Mouse (Mus musculus) hindbrain, embryonic 12.5 days (tissue): ENCODE data around the gene Smg6. TPM values are rescaled to one million over a fixed set of nuclear protein-coding genes. Genes with fewer than 3 reads are reported as not detected.
A peak's percentile ranks its signal among the peaks of the same experiment; 100 is the strongest.

Experiments
- ATAC-seq: fragments of 200-750 bp; cut with Nextera tagmentation; 2 replicates; pipeline ENCODE4 v1.8.0; 2017; ENCODE audit warnings: moderate TSS enrichment; ENCODE audit not compliant: low FRiP score
- H3K27ac ChIP-seq: fragments of 300-500 bp; sonication (generic); 2 replicates; pipeline ENCODE4 v1.5.1; 2016; ENCODE audit warnings: mild to moderate bottlenecking
- H3K27me3 ChIP-seq: fragments of 300-500 bp; sonication (generic); 2 replicates; pipeline ENCODE4 v1.6.1; 2016; ENCODE audit warnings: mild to moderate bottlenecking
- H3K36me3 ChIP-seq: fragments of 300-500 bp; sonication (generic); 2 replicates; pipeline ENCODE4 v1.6.1; 2016; ENCODE audit warnings: mild to moderate bottlenecking
- H3K4me1 ChIP-seq: fragments of 300-500 bp; sonication (generic); 2 replicates; pipeline ENCODE4 v1.6.1; 2016
- H3K4me2 ChIP-seq: fragments of 300-500 bp; sonication (generic); replicated peaks from 2 replicates; pipeline ENCODE4 v1.6.1; 2016; ENCODE audit warnings: mild to moderate bottlenecking
- H3K4me3 ChIP-seq: fragments of 300-500 bp; sonication (generic); 2 replicates; pipeline ENCODE4 v1.5.1; 2016; ENCODE audit warnings: mild to moderate bottlenecking
- H3K9ac ChIP-seq: fragments of 300-500 bp; sonication (generic); 2 replicates; pipeline ENCODE4 v1.6.1; 2016; ENCODE audit warnings: mild to moderate bottlenecking, moderate library complexity
- H3K9me3 ChIP-seq: fragments of 300-500 bp; sonication (generic); replicated peaks from 2 replicates; pipeline ENCODE4 v1.6.1; 2016; ENCODE audit warnings: mild to moderate bottlenecking
- WGBS: fragments of 180-500 bp; shearing (Covaris S2); methylation state at CpG from one replicate; pipeline ENCODE4 v1.1.7; 2016; 5-methylcytosine and 5-hydroxymethylcytosine counted together
- polyA plus RNA-seq: library from polyadenylated mRNA; unstranded; fragments of >200 nt; fragmentation: Nextera tagmentation; extraction: Ambion mirVana; gene quantifications from 2 replicates; pipeline ENCODE4 v1.2.1, GENCODE M21; 2016

Smg6 gene
- polyA plus RNA-seq, 1 experiment from 2014 or later, result 23.6 TPM

GRCm38 (mm10) chr11:74902416-74902815 is 23.2 kb upstream of the Smg6 start:
- no peak for ATAC-seq
- no peak overlapping the region for H3K9ac ChIP-seq
- H3K9me3 ChIP-seq, result no peaks in the 10 kb centered on the region
- no peak overlapping the region for H3K27ac ChIP-seq
- no peaks in the 10 kb centered on the region for H3K27me3 ChIP-seq
- peaks cover 8% of the 10 kb centered on the region for H3K4me1 ChIP-seq
- H3K36me3 ChIP-seq, result peaks cover 72% of the 10 kb centered on the region
- H3K4me2 ChIP-seq, result no peak overlapping the region
- H3K4me3 ChIP-seq, result no peak overlapping the region
- WGBS, result 92% methylated on average over 5 of the region's 5 CpGs

GRCm38 (mm10) chr11:74907850-74908249 is 17.8 kb upstream of the Smg6 start:
- peaks cover 72% of the 10 kb centered on the region for H3K36me3 ChIP-seq
- 97% methylated on average over 6 of the region's 6 CpGs for WGBS
- no peaks in the 10 kb centered on the region for H3K27me3 ChIP-seq
- H3K4me3 ChIP-seq, result no peak overlapping the region
- no peaks in the 10 kb centered on the region for H3K4me1 ChIP-seq
- no peak overlapping the region for H3K4me2 ChIP-seq
- no peak overlapping the region for H3K27ac ChIP-seq
- H3K9me3 ChIP-seq, result no peaks in the 10 kb centered on the region
- no peak overlapping the region for H3K9ac ChIP-seq
- ATAC-seq, result no peak

GRCm38 (mm10) chr11:74908618-74909399 is 16.8 kb upstream of the Smg6 start:
- no peak overlapping the region for H3K4me2 ChIP-seq
- 82% methylated on average over 12 of the region's 12 CpGs for WGBS
- no peaks in the 10 kb centered on the region for H3K27me3 ChIP-seq
- peaks cover 62% of the 10 kb centered on the region for H3K36me3 ChIP-seq
- ATAC-seq, result no peak
- H3K4me1 ChIP-seq, result no peaks in the 10 kb centered on the region
- H3K4me3 ChIP-seq, result no peak overlapping the region
- no peak overlapping the region for H3K27ac ChIP-seq
- H3K9ac ChIP-seq, result no peak overlapping the region
- H3K9me3 ChIP-seq, result no peaks in the 10 kb centered on the region

DNA sequence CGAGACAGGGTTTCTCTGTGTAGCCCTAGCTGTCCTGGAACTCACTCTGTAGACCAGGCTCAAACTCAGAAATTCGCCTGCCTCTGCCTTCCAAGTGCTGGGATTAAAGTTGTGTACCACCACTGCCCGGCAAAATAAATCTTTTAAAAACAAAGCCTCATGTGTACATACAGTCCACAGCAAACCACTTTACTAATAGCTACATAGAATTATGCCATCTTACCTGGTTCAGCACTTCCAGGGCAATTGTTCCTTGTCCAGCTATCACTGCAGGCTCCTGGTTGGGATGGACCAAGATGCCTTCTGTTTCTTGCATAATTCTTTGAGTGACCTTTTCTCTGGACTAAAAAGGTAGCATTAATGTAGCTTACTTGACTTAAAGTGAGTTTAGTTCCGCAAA is 15.6 kb upstream of the Smg6 start:
- H3K36me3 ChIP-seq, result peaks cover 52% of the 10 kb centered on the region
- no peak overlapping the region for H3K9ac ChIP-seq
- H3K4me1 ChIP-seq, result no peaks in the 10 kb centered on the region
- no peaks in the 10 kb centered on the region for H3K9me3 ChIP-seq
- H3K27me3 ChIP-seq, result no peaks in the 10 kb centered on the region
- H3K4me3 ChIP-seq, result no peak overlapping the region
- WGBS, result 91% methylated on average over 4 of the region's 4 CpGs
- no peak overlapping the region for H3K27ac ChIP-seq
- no peak overlapping the region for H3K4me2 ChIP-seq
- no peak for ATAC-seq

- H3K4me2 ChIP-seq, result no peak overlapping the region
- WGBS, result 89% methylated on average over 3 of the region's 3 CpGs
- H3K9ac ChIP-seq, result no peak overlapping the region
- no peak overlapping the region for H3K27ac ChIP-seq
- no peaks in the 10 kb centered on the region for H3K9me3 ChIP-seq
- no peaks in the 10 kb centered on the region for H3K27me3 ChIP-seq
- no peak for ATAC-seq
- no peaks in the 10 kb centered on the region for H3K4me1 ChIP-seq
- H3K36me3 ChIP-seq, result peaks cover 27% of the 10 kb centered on the region
- no peak overlapping the region for H3K4me3 ChIP-seq
These were observed 13.1 kb upstream of the Smg6 start for GRCm38 (mm10) chr11:74912492-74912891.

GRCm38 (mm10) chr11:74919249-74919648 is 6.4 kb upstream of the Smg6 start:
- Histone ChIP-seq H3K4me1 (0 out of 2 replicates have a peak, but pooled peaks cover 2% of the 10 kb centered on the region), H3K4me2 (no peak overlapping the region), H3K27me3 (no peaks in the 10 kb centered on the region), H3K4me3 (no peak overlapping the region), H3K27ac (no peak overlapping the region), H3K9ac (no peak overlapping the region), H3K36me3 (peaks cover 17% of the 10 kb centered on the region), H3K9me3 (no peaks in the 10 kb centered on the region)
- WGBS, result 75% methylated on average over 6 of the region's 6 CpGs
- no peak for ATAC-seq

DNA sequence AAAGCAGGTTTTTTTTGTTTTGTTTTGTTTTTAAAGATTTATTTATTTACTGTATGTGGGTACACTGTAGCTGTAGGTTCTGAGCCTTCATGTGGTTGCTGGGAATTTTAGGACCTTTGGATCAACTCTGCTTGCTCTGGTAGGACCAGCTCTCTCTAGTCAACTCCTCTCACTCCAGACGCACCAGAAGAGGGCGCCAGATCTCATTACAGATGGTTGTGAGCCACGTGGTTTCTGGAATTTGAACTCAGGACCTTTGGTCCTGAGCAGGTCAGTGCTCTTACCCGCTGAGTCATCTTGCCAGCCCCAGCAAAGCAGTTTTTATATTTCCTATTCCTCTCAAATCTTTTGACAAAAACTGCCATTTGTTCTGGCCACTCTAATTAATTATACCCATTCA is 1.5 kb upstream of the Smg6 start:
- H3K27ac ChIP-seq, result no peak overlapping the region
- WGBS, result 51% methylated on average over 4 of the region's 4 CpGs
- ATAC-seq, result no peak
- no peaks in the 10 kb centered on the region for H3K27me3 ChIP-seq
- H3K36me3 ChIP-seq, result peaks cover 5% of the 10 kb centered on the region
- H3K9me3 ChIP-seq, result no peaks in the 10 kb centered on the region
- no peak overlapping the region for H3K9ac ChIP-seq
- peaks cover 19% of the 10 kb centered on the region for H3K4me1 ChIP-seq
- H3K4me2 ChIP-seq, result peak overlapping the region; percentile 79; the same call in 1 of the 2 replicates
- H3K4me3 ChIP-seq, result no peak overlapping the region

- ATAC-seq, result no peak; the same call in 1 of the 2 replicates
- Histone ChIP-seq H3K4me3 (peak overlapping the region; percentile 72), H3K9ac (peak overlapping the region; percentile 82), H3K27ac (peak overlapping the region; percentile 98), H3K9me3 (no peaks in the 10 kb centered on the region), H3K4me1 (peaks cover 22% of the 10 kb centered on the region), H3K27me3 (no peaks in the 10 kb centered on the region), H3K36me3 (peaks cover 16% of the 10 kb centered on the region), H3K4me2 (peak overlapping the region; percentile 79)
- 7% methylated on average over 11 of the region's 11 CpGs for WGBS
These were observed 874 bp downstream of the Smg6 start for GRCm38 (mm10) chr11:74926388-74927005.

DNA sequence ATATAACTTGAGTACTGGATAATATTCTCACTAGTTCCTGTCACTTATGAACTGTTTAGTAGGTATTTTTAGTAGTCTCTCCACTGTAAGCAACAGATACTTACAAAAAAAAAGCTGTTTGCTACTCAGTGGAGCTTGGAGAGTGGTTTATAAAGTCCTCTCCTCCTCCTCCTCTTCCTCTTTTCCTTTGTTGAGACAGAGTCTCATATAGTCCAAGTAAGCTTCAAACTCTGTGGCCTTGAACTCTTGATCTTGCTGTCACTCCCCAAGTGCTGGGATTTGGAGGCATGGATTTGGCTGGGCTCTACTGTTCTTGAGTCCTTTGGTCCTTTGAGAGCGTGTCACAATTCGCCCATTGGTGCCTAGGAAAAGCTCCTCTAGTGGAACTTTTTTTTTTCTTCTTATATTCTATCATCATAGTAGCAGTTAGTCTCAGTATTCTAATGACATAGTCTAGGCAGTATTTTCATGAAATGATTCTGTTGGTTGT is 1.7 kb downstream of the Smg6 start:
- 95% methylated on average over 2 of the region's 2 CpGs for WGBS
- Histone ChIP-seq H3K9ac (no peak overlapping the region), H3K27ac (no peak overlapping the region), H3K4me1 (peaks cover 22% of the 10 kb centered on the region), H3K27me3 (no peaks in the 10 kb centered on the region), H3K4me2 (peak overlapping the region; percentile 79), H3K4me3 (0 out of 2 replicates have a peak overlapping the region, but pooled peaks have one; percentile 72), H3K9me3 (no peaks in the 10 kb centered on the region), H3K36me3 (peaks cover 17% of the 10 kb centered on the region)
- ATAC-seq, result no peak

DNA sequence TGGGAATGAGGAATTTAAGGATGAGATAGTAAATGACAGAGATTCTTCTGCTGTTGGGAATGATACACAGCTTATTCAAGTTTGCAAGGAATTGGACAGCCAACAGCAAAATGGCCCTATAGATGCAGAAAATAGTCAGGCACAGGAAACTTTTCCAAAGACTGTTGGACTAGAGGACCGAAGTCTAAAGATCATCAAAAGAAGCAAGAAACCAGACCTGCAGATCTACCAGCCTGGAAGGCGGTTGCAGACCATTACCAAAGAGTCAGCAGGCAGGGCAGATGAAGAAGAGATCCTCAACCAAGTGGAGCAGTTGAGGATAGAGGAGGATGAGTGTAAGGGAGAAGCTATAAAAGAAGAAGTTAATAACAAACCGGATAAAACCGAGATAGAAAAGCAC is 3.5 kb downstream of the Smg6 start:
- no peaks in the 10 kb centered on the region for H3K27me3 ChIP-seq
- no peak overlapping the region for H3K9ac ChIP-seq
- 77% methylated on average over 4 of the region's 4 CpGs for WGBS
- no peak overlapping the region for H3K27ac ChIP-seq
- ATAC-seq, result no peak
- no peak overlapping the region for H3K4me2 ChIP-seq
- H3K4me3 ChIP-seq, result no peak overlapping the region
- no peaks in the 10 kb centered on the region for H3K9me3 ChIP-seq
- H3K36me3 ChIP-seq, result peaks cover 35% of the 10 kb centered on the region
- peaks cover 21% of the 10 kb centered on the region for H3K4me1 ChIP-seq

GRCm38 (mm10) chr11:74930391-74930790 is 4.8 kb downstream of the Smg6 start:
- Histone ChIP-seq H3K4me1 (peaks cover 14% of the 10 kb centered on the region), H3K27me3 (no peaks in the 10 kb centered on the region), H3K36me3 (peaks cover 48% of the 10 kb centered on the region), H3K4me2 (no peak overlapping the region), H3K4me3 (no peak overlapping the region), H3K9me3 (no peaks in the 10 kb centered on the region), H3K27ac (no peak overlapping the region), H3K9ac (no peak overlapping the region)
- 92% methylated on average over 7 of the region's 7 CpGs for WGBS
- ATAC-seq, result no peak

GRCm38 (mm10) chr11:74946348-74946747 is 20.7 kb downstream of the Smg6 start:
- Histone ChIP-seq H3K9ac (no peak overlapping the region), H3K36me3 (peaks cover 31% of the 10 kb centered on the region), H3K4me2 (no peak overlapping the region), H3K4me1 (no peaks in the 10 kb centered on the region), H3K27me3 (no peaks in the 10 kb centered on the region), H3K27ac (no peak overlapping the region), H3K9me3 (no peaks in the 10 kb centered on the region), H3K4me3 (no peak overlapping the region)
- WGBS, result 80% methylated on average over 3 of the region's 3 CpGs
- ATAC-seq, result no peak

DNA sequence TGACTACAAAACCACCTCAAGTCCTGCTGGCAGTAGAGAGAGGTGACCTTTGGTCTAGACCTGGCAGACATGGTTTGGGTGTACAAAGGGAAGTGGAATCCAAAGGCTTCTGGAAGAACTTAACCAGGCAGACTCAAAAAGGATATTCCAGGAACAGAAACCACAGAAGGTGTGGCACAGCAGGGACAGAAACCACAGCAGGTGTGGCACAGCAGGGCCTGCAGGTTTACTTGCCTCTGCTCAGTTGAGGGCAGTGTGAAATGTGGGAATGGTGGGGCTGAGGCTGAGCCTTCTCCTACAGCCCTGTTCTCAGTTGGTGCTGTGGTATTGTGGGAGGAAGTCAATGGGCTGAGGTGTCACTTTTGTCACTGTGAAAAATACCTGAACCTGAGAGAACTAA is 29.3 kb downstream of the Smg6 start:
- H3K9ac ChIP-seq, result no peak overlapping the region
- no peak overlapping the region for H3K4me3 ChIP-seq
- ATAC-seq, result no peak
- H3K27ac ChIP-seq, result no peak overlapping the region
- H3K27me3 ChIP-seq, result no peaks in the 10 kb centered on the region
- H3K9me3 ChIP-seq, result no peaks in the 10 kb centered on the region
- H3K36me3 ChIP-seq, result peaks cover 14% of the 10 kb centered on the region
- H3K4me1 ChIP-seq, result no peaks in the 10 kb centered on the region
- H3K4me2 ChIP-seq, result no peak overlapping the region
